Mouse (Mus musculus) E14TG2a.4 (cell line): Measurements from ENCODE around the gene Recql5.

Experiments
- H3K27me3 ChIP-seq: 2 replicates; pipeline ENCODE4 v1.6.1; 2014; ENCODE audit warnings: low read length, control low read depth; ENCODE audit not compliant: insufficient read depth
- H3K36me3 ChIP-seq: 2 replicates; pipeline ENCODE4 v1.6.1; 2014; ENCODE audit warnings: low read length, control low read depth; ENCODE audit not compliant: insufficient read depth
- H3K4me1 ChIP-seq: replicated peaks from 2 replicates; pipeline ENCODE4 v1.6.1; 2014; ENCODE audit warnings: low read depth, low read length, control low read depth
- H3K4me3 ChIP-seq: replicated peaks from 2 replicates; pipeline ENCODE4 v1.5.1; 2014; ENCODE audit warnings: mild to moderate bottlenecking, low read length
- H3K9me3 ChIP-seq: 2 replicates; pipeline ENCODE4 v1.6.1; 2014; ENCODE audit warnings: low read length, control low read depth
- CTCF ChIP-seq: conservative IDR thresholded peaks from 2 replicates; pipeline ENCODE4 v1.5.1; 2014; ENCODE audit warnings: low read length
- NANOG ChIP-seq: IDR thresholded peaks from 2 replicates; pipeline ENCODE4 v1.6.1; 2014; ENCODE audit warnings: borderline replicate concordance, low read length, mixed read lengths
- POU5F1 ChIP-seq: IDR thresholded peaks from 2 replicates; pipeline ENCODE4 v1.6.1; 2014; ENCODE audit warnings: low read length, borderline replicate concordance

Recql5 gene

GRCm38 (mm10) chr11:115948316-115948715 lies 15.0 kb upstream of the Recql5 start:
- no peaks in the 10 kb centered on the region for H3K9me3 ChIP-seq
- peaks cover 97% of the 10 kb centered on the region for H3K36me3 ChIP-seq
- no peak overlapping the region for H3K4me3 ChIP-seq
- peaks cover 87% of the 10 kb centered on the region for H3K4me1 ChIP-seq
- TF ChIP-seq NANOG (no peak), POU5F1 (no peak)
- no peaks in the 10 kb centered on the region for H3K27me3 ChIP-seq

DNA sequence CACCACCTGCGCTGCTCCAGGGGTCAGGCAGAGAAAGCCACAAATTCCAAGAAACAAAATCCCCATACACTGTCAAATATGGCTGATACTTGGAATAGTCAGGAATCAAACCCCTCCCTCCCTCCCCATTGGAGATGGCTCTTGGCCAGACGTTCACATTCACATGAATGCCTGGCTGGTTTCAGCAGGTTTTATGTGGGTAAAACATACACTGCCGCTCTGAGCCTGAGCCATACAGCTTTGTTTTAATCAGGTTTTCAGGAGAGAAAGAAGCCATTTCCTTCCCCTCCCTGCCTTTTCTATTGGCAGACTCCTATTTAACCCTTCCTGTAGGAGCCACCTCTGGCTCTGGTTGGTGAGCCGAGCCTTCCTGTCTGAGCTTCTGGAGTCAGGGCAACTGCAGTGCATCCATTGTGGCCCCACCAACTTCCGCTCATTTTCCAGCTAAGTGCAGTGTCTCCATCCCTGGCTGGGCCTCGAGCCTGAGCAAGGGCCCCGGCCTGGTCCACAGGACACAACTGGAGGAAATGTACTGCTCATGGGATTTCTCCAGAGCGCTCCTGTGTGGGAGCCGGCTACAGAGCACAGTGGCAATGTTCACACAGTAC lies 13.0 kb upstream of the Recql5 start:
- no peak for TF ChIP-seq POU5F1
- no peak for TF ChIP-seq CTCF
- TF ChIP-seq NANOG, result no peak

DNA sequence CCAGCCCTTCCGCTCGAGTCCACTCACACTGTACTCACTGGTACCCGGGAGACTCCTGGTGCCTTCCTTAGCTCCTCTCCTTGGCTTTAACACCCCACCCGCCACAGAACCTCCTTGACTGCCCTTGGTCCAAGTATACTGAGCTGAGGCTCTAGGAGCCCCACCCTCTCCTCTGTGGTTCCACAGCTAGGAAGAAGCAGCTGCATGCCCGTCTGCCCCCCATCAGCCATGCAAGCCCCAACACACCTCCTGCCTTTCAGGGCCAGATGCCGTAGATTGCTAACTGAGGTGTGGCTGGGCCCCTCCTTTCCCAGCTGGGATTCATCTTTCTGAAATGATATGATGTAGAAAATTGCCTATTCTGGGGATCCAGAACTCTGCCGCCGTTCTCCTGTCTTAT lies 12.0 kb upstream of the Recql5 start:
- peak overlapping the region; percentile 53 for H3K4me3 ChIP-seq
- H3K9me3 ChIP-seq, result no peaks in the 10 kb centered on the region
- no peaks in the 10 kb centered on the region for H3K27me3 ChIP-seq
- no peak for TF ChIP-seq CTCF
- TF ChIP-seq POU5F1, result no peak
- TF ChIP-seq NANOG, result no peak
- H3K36me3 ChIP-seq, result peaks cover 97% of the 10 kb centered on the region
- peaks cover 69% of the 10 kb centered on the region for H3K4me1 ChIP-seq

More for the DNA sequence above, 13.0 kb upstream of the Recql5 start:
- H3K36me3 ChIP-seq, result peaks cover 97% of the 10 kb centered on the region
- H3K4me3 ChIP-seq, result peak overlapping the region; percentile 53; the same call in 1 of the 2 replicates
- H3K4me1 ChIP-seq, result peaks cover 76% of the 10 kb centered on the region
- no peaks in the 10 kb centered on the region for H3K9me3 ChIP-seq
- H3K27me3 ChIP-seq, result no peaks in the 10 kb centered on the region

- TF ChIP-seq NANOG, result no peak
- Histone ChIP-seq H3K4me3 (no peak overlapping the region), H3K27me3 (no peaks in the 10 kb centered on the region)
Measured at GRCm38 (mm10) chr11:115941980-115942379, 8.7 kb upstream of the Recql5 start.

GRCm38 (mm10) chr11:115939690-115940329 lies 6.5 kb upstream of the Recql5 start:
- Histone ChIP-seq H3K4me3 (no peak overlapping the region), H3K36me3 (peaks cover 99% of the 10 kb centered on the region), H3K4me1 (peaks cover 45% of the 10 kb centered on the region), H3K27me3 (no peaks in the 10 kb centered on the region), H3K9me3 (no peaks in the 10 kb centered on the region)
- TF ChIP-seq POU5F1 (no peak), CTCF (peak; percentile 94), NANOG (no peak)

More at GRCm38 (mm10) chr11:115941980-115942379, 8.7 kb upstream of the Recql5 start:
- peaks cover 47% of the 10 kb centered on the region for H3K4me1 ChIP-seq
- H3K9me3 ChIP-seq, result no peaks in the 10 kb centered on the region
- peaks cover 97% of the 10 kb centered on the region for H3K36me3 ChIP-seq

DNA sequence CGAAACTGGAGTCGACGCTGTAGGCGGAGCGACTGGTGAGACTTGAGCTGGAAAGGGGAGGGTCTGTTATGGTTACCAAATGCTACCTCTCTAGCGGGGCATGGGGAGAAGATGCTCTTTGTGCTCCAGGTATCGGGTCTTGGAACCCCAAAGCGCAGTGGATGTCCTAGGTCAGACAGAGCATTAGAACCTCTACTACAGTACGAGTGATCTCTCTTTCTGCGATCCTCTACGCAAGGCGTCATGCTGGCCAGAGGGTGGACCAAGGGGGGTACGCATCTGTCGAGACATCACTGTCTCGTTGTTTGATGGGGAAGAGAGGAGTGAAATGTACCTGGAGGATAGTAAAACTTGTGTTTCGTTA lies 452 bp upstream of the Recql5 start:
- Histone ChIP-seq H3K36me3 (peaks cover 66% of the 10 kb centered on the region), H3K27me3 (no peaks in the 10 kb centered on the region), H3K4me3 (peak overlapping the region; percentile 100), H3K4me1 (peaks cover 48% of the 10 kb centered on the region), H3K9me3 (no peaks in the 10 kb centered on the region)
- TF ChIP-seq CTCF (no peak), NANOG (no peak), POU5F1 (no peak)

- Histone ChIP-seq H3K9me3 (no peaks in the 10 kb centered on the region), H3K4me1 (peaks cover 38% of the 10 kb centered on the region), H3K4me3 (no peak overlapping the region), H3K27me3 (no peaks in the 10 kb centered on the region), H3K36me3 (peaks cover 65% of the 10 kb centered on the region)
- TF ChIP-seq POU5F1 (no peak), CTCF (no peak), NANOG (no peak)
Measured at GRCm38 (mm10) chr11:115931235-115931634, 2.0 kb downstream of the Recql5 start.

- H3K4me1 ChIP-seq, result peaks cover 24% of the 10 kb centered on the region
Measured at GRCm38 (mm10) chr11:115929818-115930217, 3.5 kb downstream of the Recql5 start.

GRCm38 (mm10) chr11:115929031-115929430 lies 4.2 kb downstream of the Recql5 start:
- Histone ChIP-seq H3K4me1 (peaks cover 16% of the 10 kb centered on the region), H3K4me3 (no peak overlapping the region), H3K27me3 (no peaks in the 10 kb centered on the region), H3K9me3 (no peaks in the 10 kb centered on the region), H3K36me3 (peaks cover 69% of the 10 kb centered on the region)
- no peak for TF ChIP-seq NANOG
- no peak for TF ChIP-seq POU5F1
- no peak for TF ChIP-seq CTCF

More at GRCm38 (mm10) chr11:115929818-115930217, 3.5 kb downstream of the Recql5 start:
- no peak for TF ChIP-seq CTCF
- TF ChIP-seq POU5F1, result no peak
- no peak for TF ChIP-seq NANOG
- Histone ChIP-seq H3K4me3 (no peak overlapping the region), H3K9me3 (no peaks in the 10 kb centered on the region), H3K27me3 (no peaks in the 10 kb centered on the region), H3K36me3 (peaks cover 63% of the 10 kb centered on the region)
